Mouse (Mus musculus) ovary, postnatal 14 days (tissue): ENCODE measurements around the gene Zfp931.
A peak's percentile ranks its signal among the peaks of the same experiment; 100 is the strongest.
"Not testable (repeated sequence)": the region's sequence is repeated elsewhere in the genome, so short reads cannot be mapped to it uniquely, and the experiment has no call there.

Source experiments
- DNase-seq: peaks from one replicate; pipeline ENCODE4 v3.0.0; 2022; ENCODE audit warnings: low spot score

Gene Zfp931

GRCm38 (mm10) chr2:178078166-178078717 is at the start of gene Zfp931:
Zfp931 (minus strand) TSS chr2:178078476.
- not testable (repeated sequence) for DNase-seq

GRCm38 (mm10) chr2:178126041-178126820 is 48.0 kb upstream of the Zfp931 start:
- DNase-seq = no peak

- no peak for DNase-seq
These were observed 47.2 kb upstream of the Zfp931 start for GRCm38 (mm10) chr2:178125427-178125826.

- no peak for DNase-seq
These were observed 45.2 kb upstream of the Zfp931 start for GRCm38 (mm10) chr2:178123466-178123865.

GRCm38 (mm10) chr2:178121946-178122665 is 43.8 kb upstream of the Zfp931 start:
- DNase-seq = no peak

- no peak for DNase-seq
These were observed 43.1 kb upstream of the Zfp931 start for GRCm38 (mm10) chr2:178121375-178121688.

GRCm38 (mm10) chr2:178120651-178121374 is 42.5 kb upstream of the Zfp931 start:
- no peak for DNase-seq

GRCm38 (mm10) chr2:178120356-178120645 is 42.0 kb upstream of the Zfp931 start:
- DNase-seq = no peak

GRCm38 (mm10) chr2:178119561-178120355 is 41.5 kb upstream of the Zfp931 start:
- no peak for DNase-seq

- DNase-seq = no peak
These were observed 40.7 kb upstream of the Zfp931 start, which contains the start of gene Phactr3 for GRCm38 (mm10) chr2:178118801-178119560. Phactr3 (plus strand) TSS chr2:178118975.

GRCm38 (mm10) chr2:178117946-178118345 is 39.7 kb upstream of the Zfp931 start:
- peak; percentile 20 for DNase-seq

- DNase-seq = no peak
These were observed 23.7 kb upstream of the Zfp931 start for GRCm38 (mm10) chr2:178101957-178102356.

- DNase-seq = peak; percentile 29
These were observed 19.7 kb upstream of the Zfp931 start for GRCm38 (mm10) chr2:178098021-178098420.

GRCm38 (mm10) chr2:178089586-178089985 is 11.3 kb upstream of the Zfp931 start:
- no peak for DNase-seq

GRCm38 (mm10) chr2:178058195-178058594 is 20.1 kb downstream of the Zfp931 start:
- peak; percentile 69 for DNase-seq

- DNase-seq = not testable (repeated sequence)
These were observed 50.7 kb downstream of the Zfp931 start for GRCm38 (mm10) chr2:178027601-178028000.

GRCm38 (mm10) chr2:178023861-178024260 is 54.4 kb downstream of the Zfp931 start:
- DNase-seq = not testable (repeated sequence)

- DNase-seq = peak; percentile 42
These were observed 55.2 kb downstream of the Zfp931 start, which contains the start of gene Zfp971 for GRCm38 (mm10) chr2:178023011-178023611. Zfp971 (plus strand) TSS chr2:178023284.

- DNase-seq = not testable (repeated sequence)
These were observed 57.5 kb downstream of the Zfp931 start for GRCm38 (mm10) chr2:178020773-178021172.

- not testable (repeated sequence) for DNase-seq
These were observed 58.8 kb downstream of the Zfp931 start for GRCm38 (mm10) chr2:178019486-178019885.
